Mouse (Mus musculus): ENCODE measurements around the gene Gm17334.

GRCm38 (mm10) chr11:53809354-53809753 lies 36.4 kb upstream of the Gm17334 start:
- TF ChIP-seq CTCF (IDR thresholded peaks at IDR 0.05; ENCODE audit: low read depth) (no peak), EP300 (IDR thresholded peaks at IDR 0.05; ENCODE audit: low read depth) (no peak)

All from liver, postnatal 0 days (tissue).